In the genomic region with DNA sequence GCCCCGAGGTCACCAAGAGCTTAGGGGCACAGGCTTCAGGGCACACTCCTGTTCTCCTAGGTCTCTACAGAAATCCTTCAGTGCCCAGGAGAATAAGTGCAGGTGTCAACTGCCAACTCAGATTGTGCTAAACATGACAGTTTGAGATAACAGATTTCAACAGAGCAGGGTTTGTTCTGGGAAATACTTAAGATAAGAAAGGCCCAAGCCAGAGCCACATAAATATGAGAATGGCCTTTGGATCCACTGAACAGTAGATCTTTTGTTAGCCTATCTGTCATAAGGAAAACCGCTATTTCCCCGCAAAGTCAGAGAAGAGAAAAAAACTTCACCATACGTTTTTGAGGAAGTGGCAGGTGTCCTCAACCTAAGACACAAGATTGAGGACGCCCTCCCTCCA, we compare ENCODE assay signal across 27 mouse cellular contexts. TPM values are rescaled to one million over a fixed set of nuclear protein-coding genes. Genes with fewer than 3 reads are reported as not detected.
A peak's percentile ranks its signal among the peaks of the same experiment; 100 is the strongest.
DNase-seq lines count a peak whose midpoint lies in the region; ATAC-seq and TF ChIP-seq lines count a peak whose summit lies in the region.
"Had no signal": no experiment of that assay in that cellular context is flagged by ENCODE, and none has a peak within 500 bp of the region (broad histone marks: within the 10 kb centered on the region; RNA-seq: fewer than 3 reads in every experiment).

No protein-coding gene starts in this region.

- WGBS in heart, embryonic 15.5 days: 48% methylated on average over 5 of the region's 5 CpGs
- 44% methylated on average over 5 of the region's 5 CpGs for WGBS in heart, embryonic 12.5 days
- WGBS in stomach, embryonic 15.5 days: 56% methylated on average over 5 of the region's 5 CpGs
- WGBS in stomach, postnatal 0 days: 70% methylated on average over 5 of the region's 5 CpGs

- no peak overlapping the region for H3K4me2 ChIP-seq in heart, embryonic 15.5 days
- no peak overlapping the region for H3K4me2 ChIP-seq in heart, embryonic 12.5 days
- H3K4me2 ChIP-seq in stomach, embryonic 15.5 days: 0 out of 2 replicates have a peak overlapping the region, but pooled peaks have one; percentile 21
- H3K4me2 ChIP-seq in stomach, postnatal 0 days (replicated peaks; ENCODE audit: low read depth): no peak overlapping the region
- H3K4me2 ChIP-seq: embryonic facial prominence, embryonic 12.5 days; limb, embryonic 13.5 days; midbrain, embryonic 12.5 days had no signal

- no peak for TF ChIP-seq RAD21 in MEL (IDR thresholded peaks at IDR 0.05; ENCODE audit: low read depth, low read length)

- no peak for TF ChIP-seq EP300 in stomach, postnatal 0 days (optimal IDR thresholded peaks at IDR 0.05)
- TF ChIP-seq EP300 in MEL (IDR thresholded peaks at IDR 0.05; ENCODE audit: low read depth in 1 of 2, low read length in 2 of 2): peak; percentile 74 to 93

- ATAC-seq in heart, embryonic 15.5 days (replicated peaks; ENCODE audit: insufficient number of reproducible peaks, insufficient read depth, low FRiP score, low read depth): no peak
- ATAC-seq in heart, embryonic 12.5 days (ENCODE audit: insufficient number of reproducible peaks, low FRiP score): no peak
- no peak for ATAC-seq in stomach, embryonic 15.5 days (ENCODE audit: insufficient read depth, low FRiP score, low read depth)
- ATAC-seq in stomach, postnatal 0 days (ENCODE audit: low FRiP score, low TSS enrichment): no peak
- peak; percentile 32; the same call in 1 of the 2 replicates for ATAC-seq in megakaryocyte-erythroid progenitor cell, adult 5-6 weeks (replicated peaks; ENCODE audit: low FRiP score, low TSS enrichment, poor library complexity, severe bottlenecking)
- ATAC-seq: forebrain, embryonic 14.5 days; hindbrain, postnatal 0 days had no signal

- peak overlapping the region; percentile 23; the same call in 1 of the 2 replicates for H3K27ac ChIP-seq in heart, embryonic 15.5 days
- no peak overlapping the region for H3K27ac ChIP-seq in heart, embryonic 12.5 days (ENCODE audit: poor library complexity, severe bottlenecking)
- 0 out of 2 replicates have a peak overlapping the region, but pooled peaks have one; percentile 11 for H3K27ac ChIP-seq in stomach, embryonic 15.5 days
- no peak overlapping the region for H3K27ac ChIP-seq in stomach, postnatal 0 days (replicated peaks)
- no peak overlapping the region for H3K27ac ChIP-seq in MEL (ENCODE audit: control insufficient read depth, low read depth, low read length)
- H3K27ac ChIP-seq: embryonic facial prominence, embryonic 12.5 days; hindbrain, embryonic 10.5 days; hindbrain, postnatal 0 days; layer of hippocampus, adult 2 months; limb, embryonic 13.5 days; midbrain, embryonic 12.5 days had no signal

- no peaks in the 10 kb centered on the region for H3K27me3 ChIP-seq in heart, embryonic 15.5 days
- H3K27me3 ChIP-seq in heart, embryonic 12.5 days (replicated peaks): no peaks in the 10 kb centered on the region
- no peaks in the 10 kb centered on the region for H3K27me3 ChIP-seq in stomach, embryonic 15.5 days (replicated peaks)
- H3K27me3 ChIP-seq in stomach, postnatal 0 days (ENCODE audit: control insufficient read depth, insufficient read depth, low read length): no peaks in the 10 kb centered on the region
- no peaks in the 10 kb centered on the region for H3K27me3 ChIP-seq in MEL (ENCODE audit: control insufficient read depth in 1 of 2, insufficient read depth in 2 of 2, low read length in 2 of 2)
- H3K27me3 ChIP-seq: embryonic facial prominence, embryonic 12.5 days; limb, embryonic 13.5 days; midbrain, embryonic 12.5 days had no signal

- H3K4me1 ChIP-seq in heart, embryonic 15.5 days (replicated peaks): peaks cover 37% of the 10 kb centered on the region
- H3K4me1 ChIP-seq in heart, embryonic 12.5 days (replicated peaks): peaks cover 35% of the 10 kb centered on the region
- peaks cover 21% of the 10 kb centered on the region for H3K4me1 ChIP-seq in stomach, embryonic 15.5 days
- peaks cover 3% of the 10 kb centered on the region; the same call in 1 of the 2 replicates for H3K4me1 ChIP-seq in stomach, postnatal 0 days (replicated peaks; ENCODE audit: control insufficient read depth, insufficient read depth)
- peaks cover 5 to 23% of the 10 kb centered on the region in 2 experiments; a peak in 3 of 4 replicates for H3K4me1 ChIP-seq in MEL (ENCODE audit: control insufficient read depth in 1 of 2, insufficient read depth in 2 of 2, low read length in 2 of 2)

- TF ChIP-seq CTCF in stomach, postnatal 0 days (IDR thresholded peaks at IDR 0.05; ENCODE audit: low read depth): no peak
- TF ChIP-seq CTCF in MEL (IDR thresholded peaks at IDR 0.05 in 2 of 3, conservative IDR thresholded peaks at IDR 0.05 in 1 of 3; ENCODE audit: control insufficient read depth in 1 of 3, insufficient read depth in 1 of 3, low read depth in 2 of 3, low read length in 3 of 3, poor library complexity in 1 of 3, severe bottlenecking in 1 of 3): no peak

- H3K79me2 ChIP-seq in MEL (ENCODE audit: control insufficient read depth, insufficient read depth, low read length, poor library complexity): peaks cover 9% of the 10 kb centered on the region

- H3K9me3 ChIP-seq in heart, embryonic 15.5 days (replicated peaks): no peaks in the 10 kb centered on the region
- H3K9me3 ChIP-seq in heart, embryonic 12.5 days (replicated peaks): no peaks in the 10 kb centered on the region
- H3K9me3 ChIP-seq in stomach, embryonic 15.5 days: no peaks in the 10 kb centered on the region
- H3K9me3 ChIP-seq in stomach, postnatal 0 days (ENCODE audit: control insufficient read depth, low read length): no peaks in the 10 kb centered on the region
- H3K9me3 ChIP-seq in MEL (replicated peaks; ENCODE audit: insufficient read depth, low read length): no peaks in the 10 kb centered on the region
- H3K9me3 ChIP-seq: embryonic facial prominence, embryonic 12.5 days; hindbrain, embryonic 10.5 days; limb, embryonic 13.5 days; midbrain, embryonic 12.5 days had no signal

- no peak overlapping the region for H3K4me3 ChIP-seq in heart, embryonic 15.5 days
- H3K4me3 ChIP-seq in heart, embryonic 12.5 days: no peak overlapping the region
- H3K4me3 ChIP-seq in stomach, embryonic 15.5 days (replicated peaks): no peak overlapping the region
- no peak overlapping the region for H3K4me3 ChIP-seq in stomach, postnatal 0 days (ENCODE audit: low read depth, low read length)
- no peak overlapping the region for H3K4me3 ChIP-seq in MEL (ENCODE audit: control insufficient read depth in 1 of 2, insufficient read depth in 1 of 2, low read depth in 2 of 2, low read length in 2 of 2)
- H3K4me3 ChIP-seq: embryonic facial prominence, embryonic 12.5 days; hindbrain, embryonic 10.5 days; layer of hippocampus, adult 2 months; limb, embryonic 13.5 days; midbrain, embryonic 12.5 days had no signal

- no peak for TF ChIP-seq POLR2A in MEL (IDR thresholded peaks at IDR 0.05; ENCODE audit: control insufficient read depth in 1 of 2, insufficient read depth in 1 of 2, low read depth in 1 of 2, low read length in 2 of 2, poor library complexity in 1 of 2)

- DNase-seq in stomach, postnatal 0 days (ENCODE audit: low spot score): no peak
- peak; percentile 50 for DNase-seq in MEL (ENCODE audit: low read depth, low spot score)
- DNase-seq in right cerebral cortex, postnatal 4 days: no peak
- DNase-seq: cerebellum, adult 8-10 months; gastrocnemius, postnatal 14 days; kidney, postnatal 14 days; layer of hippocampus, postnatal 36 days; lung, postnatal 14 days; retina, postnatal 1 day; thymus, adult 18-20 months had no signal

- no peak overlapping the region for H3K9ac ChIP-seq in heart, embryonic 15.5 days
- no peak overlapping the region for H3K9ac ChIP-seq in heart, embryonic 12.5 days
- no peak overlapping the region for H3K9ac ChIP-seq in stomach, embryonic 15.5 days
- H3K9ac ChIP-seq in stomach, postnatal 0 days (ENCODE audit: low read length): no peak overlapping the region
- no peak overlapping the region for H3K9ac ChIP-seq in MEL (ENCODE audit: control insufficient read depth, low read depth, low read length, poor library complexity, severe bottlenecking)
- H3K9ac ChIP-seq: embryonic facial prominence, embryonic 12.5 days; limb, embryonic 13.5 days; midbrain, embryonic 12.5 days had no signal

- H3K36me3 ChIP-seq in heart, embryonic 15.5 days: no peaks in the 10 kb centered on the region
- no peaks in the 10 kb centered on the region for H3K36me3 ChIP-seq in heart, embryonic 12.5 days
- no peaks in the 10 kb centered on the region for H3K36me3 ChIP-seq in stomach, embryonic 15.5 days
- no peaks in the 10 kb centered on the region for H3K36me3 ChIP-seq in stomach, postnatal 0 days (ENCODE audit: control insufficient read depth, insufficient read depth, low read length)
- H3K36me3 ChIP-seq in MEL (ENCODE audit: control insufficient read depth in 1 of 2, insufficient read depth in 2 of 2, low read length in 2 of 2): peaks cover 0 to 24% of the 10 kb centered on the region in 2 experiments; a peak in 2 of 4 replicates
- H3K36me3 ChIP-seq: embryonic facial prominence, embryonic 12.5 days; midbrain, embryonic 12.5 days had no signal

TF ChIP-seq in MEL, 35 proteins besides CTCF, POLR2A, EP300 and RAD21 (continues in another document):
- 0 out of 2 replicates have a peak, but pooled peaks have one; percentile 29 for TF ChIP-seq MAFK (IDR thresholded peaks at IDR 0.05; ENCODE audit: borderline replicate concordance, low read depth, low read length)

RNA-seq across cellular contexts. Expression of a gene that starts 3.1 kb away (rescaled TPM):
- 8.8 and 14.3 TPM in 2 replicates for polyA plus RNA-seq in heart, embryonic 15.5 days (2015; fragmentation: Nextera tagmentation; extraction: Ambion mirVana)
- 15.6 and 15.9 TPM in 2 replicates for polyA plus RNA-seq in heart, embryonic 12.5 days (2016; fragmentation: Nextera tagmentation; extraction: Ambion mirVana)
- polyA plus RNA-seq in stomach, embryonic 15.5 days (2015; fragmentation: Nextera tagmentation; extraction: Ambion mirVana): 26.1 and 32.4 TPM in 2 replicates
- polyA plus RNA-seq in stomach, postnatal 0 days (2015; fragmentation: Nextera tagmentation; extraction: Ambion mirVana): 10.7 and 11.2 TPM in 2 replicates
- 13.4 and 17.0 TPM in 2 replicates for total RNA-seq in MEL (2012; rRNA removed)
- polyA plus RNA-seq in MEL (2012; ENCODE audit: insufficient read depth in 1 of 2, insufficient read length in 2 of 2, low read depth in 1 of 2, low replicate concordance in 2 of 2, missing spikeins in 1 of 2): 10 to 100 TPM in 1 of 2 experiments, not detected in 1; 12.1 TPM
- 6.7 and 7.9 TPM in 2 replicates for total RNA-seq in megakaryocyte-erythroid progenitor cell, adult 5-6 weeks (2014; fragmentation: Nextera tagmentation)
- 5.4 and 6.2 TPM in 2 replicates for total RNA-seq in megakaryocyte-erythroid progenitor cell, adult 5-6 weeks (2017)

RNA-seq across cellular contexts. Expression of a gene that starts 26.2 kb away (rescaled TPM):
- polyA plus RNA-seq in heart, embryonic 15.5 days (2015; fragmentation: Nextera tagmentation; extraction: Ambion mirVana): not detected in 2 replicates
- not detected in 2 replicates for polyA plus RNA-seq in heart, embryonic 12.5 days (2016; fragmentation: Nextera tagmentation; extraction: Ambion mirVana)
- polyA plus RNA-seq in stomach, embryonic 15.5 days (2015; fragmentation: Nextera tagmentation; extraction: Ambion mirVana): 0.08 TPM in 1 of 2 replicates, not detected in the other
- not detected in 2 replicates for polyA plus RNA-seq in stomach, postnatal 0 days (2015; fragmentation: Nextera tagmentation; extraction: Ambion mirVana)
- total RNA-seq in MEL (2012; rRNA removed): not detected in 2 replicates
- not detected for polyA plus RNA-seq in MEL (2012; ENCODE audit: insufficient read depth in 1 of 2, insufficient read length in 2 of 2, low read depth in 1 of 2, low replicate concordance in 2 of 2, missing spikeins in 1 of 2)
- not detected in 2 replicates for total RNA-seq in megakaryocyte-erythroid progenitor cell, adult 5-6 weeks (2014; fragmentation: Nextera tagmentation)
- not detected in 2 replicates for total RNA-seq in megakaryocyte-erythroid progenitor cell, adult 5-6 weeks (2017)
- total RNA-seq: CH12.LX; gastrocnemius, postnatal 14 days; heart, adult 8-10 months; layer of hippocampus, adult 2 months; layer of hippocampus, postnatal 36 days; left cerebral cortex, postnatal 14 days; monocyte, adult 5-6 weeks had no signal
- polyA plus RNA-seq: cortical plate, adult 2 months; forebrain, embryonic 14.5 days; limb, embryonic 13.5 days; liver, embryonic 16.5 days had no signal

Comparison
In these comparisons a context has a peak if more than half of its experiments do, and no peak if none do; other contexts are left out.
1. H3K27ac ChIP-seq: peak in heart, embryonic 15.5 days (single experiment) and stomach, embryonic 15.5 days (single experiment); none in heart, embryonic 12.5 days (single experiment), stomach, postnatal 0 days (single experiment) and MEL (single experiment).